Mouse (Mus musculus) E14TG2a.4 (cell line): ENCODE data around the gene Idnk.

ENCODE experiments used
- CTCF ChIP-seq: conservative IDR thresholded peaks from 2 replicates; pipeline ENCODE4 v1.5.1; 2014; ENCODE audit warnings: low read length
- NANOG ChIP-seq: IDR thresholded peaks from 2 replicates; pipeline ENCODE4 v1.6.1; 2014; ENCODE audit warnings: borderline replicate concordance, low read length, mixed read lengths

- no peak for TF ChIP-seq CTCF
- TF ChIP-seq NANOG = no peak
Observed at GRCm38 (mm10) chr13:58128396-58128767, 29.1 kb upstream of the Idnk start, which contains the start of gene Hnrnpa0.
